Mouse (Mus musculus) kidney, adult 11 months (tissue): ENCODE results near the gene 1110059G10Rik.
A peak's percentile ranks its signal among the peaks of the same experiment; 100 is the strongest.

ENCODE experiments used
- DNase-seq: peaks from one replicate; pipeline ENCODE4 v3.0.0; 2022

The 1110059G10Rik gene

DNA sequence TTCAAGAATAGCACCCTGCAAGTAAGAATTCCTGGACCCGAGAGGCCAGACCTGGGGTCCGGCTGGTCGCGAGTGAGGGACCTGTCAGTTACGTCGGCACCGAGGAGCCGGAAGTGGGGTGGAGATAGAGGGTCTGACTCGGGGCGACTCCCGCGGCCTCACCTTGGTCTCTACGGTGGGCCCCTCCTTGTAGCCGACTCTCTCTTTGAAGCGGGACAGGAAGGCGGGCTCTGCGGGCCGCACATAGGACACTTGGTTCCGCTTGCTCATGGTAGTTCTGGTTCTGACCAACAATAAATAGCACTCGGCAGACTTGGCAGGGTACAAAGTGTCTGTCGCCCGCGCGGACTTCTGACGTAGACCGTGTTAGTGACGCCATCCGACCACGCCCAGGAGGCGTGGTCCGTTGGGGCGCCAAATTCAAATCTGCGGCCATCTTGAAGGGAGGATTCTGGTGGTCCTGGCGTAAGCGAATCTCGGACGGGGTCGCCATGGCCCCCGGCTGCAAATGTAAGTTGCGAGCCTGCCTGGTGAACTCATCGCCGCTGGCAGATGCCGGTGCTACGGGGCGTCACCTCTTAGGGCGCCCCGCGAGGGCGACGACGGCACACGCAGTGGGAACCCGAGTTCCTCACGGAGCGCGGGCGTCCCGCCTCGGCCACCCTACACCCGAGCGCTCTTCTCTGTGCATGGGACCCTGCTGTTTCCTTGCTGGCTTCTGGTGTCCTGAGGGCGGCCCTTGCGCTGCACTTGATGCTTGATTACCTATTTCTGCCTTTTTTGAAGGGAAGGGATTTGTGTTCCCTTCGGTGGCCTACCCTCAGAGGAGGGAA, at the start of gene 1110059G10Rik, which contains the start of gene Kif15:
TSS of gene 1110059G10Rik (minus strand) at position 358 of the 833 bp plus-strand sequence.
TSS of gene Kif15 (plus strand) at position 404 of the 833 bp plus-strand sequence.
- peak; percentile 86 for DNase-seq

DNA sequence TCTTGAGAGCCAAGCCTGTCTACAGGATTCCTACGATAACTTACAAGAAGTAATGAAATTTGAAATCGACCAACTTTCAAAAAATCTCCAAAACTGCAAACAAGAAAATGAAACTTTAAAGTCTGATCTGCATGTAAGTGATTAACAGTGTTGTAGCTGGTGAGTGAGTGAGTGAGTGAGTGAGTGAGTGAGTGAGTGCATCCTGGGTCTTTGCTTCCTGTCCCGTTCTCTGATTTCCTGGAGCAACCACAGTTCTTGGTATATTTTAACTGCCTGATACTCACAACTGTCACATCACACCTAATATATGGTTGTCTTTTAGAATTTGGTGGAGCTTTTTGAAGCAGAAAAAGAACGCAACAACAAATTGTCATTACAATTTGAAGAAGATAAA, 48.4 kb upstream of the 1110059G10Rik start:
- DNase-seq, result no peak

DNA sequence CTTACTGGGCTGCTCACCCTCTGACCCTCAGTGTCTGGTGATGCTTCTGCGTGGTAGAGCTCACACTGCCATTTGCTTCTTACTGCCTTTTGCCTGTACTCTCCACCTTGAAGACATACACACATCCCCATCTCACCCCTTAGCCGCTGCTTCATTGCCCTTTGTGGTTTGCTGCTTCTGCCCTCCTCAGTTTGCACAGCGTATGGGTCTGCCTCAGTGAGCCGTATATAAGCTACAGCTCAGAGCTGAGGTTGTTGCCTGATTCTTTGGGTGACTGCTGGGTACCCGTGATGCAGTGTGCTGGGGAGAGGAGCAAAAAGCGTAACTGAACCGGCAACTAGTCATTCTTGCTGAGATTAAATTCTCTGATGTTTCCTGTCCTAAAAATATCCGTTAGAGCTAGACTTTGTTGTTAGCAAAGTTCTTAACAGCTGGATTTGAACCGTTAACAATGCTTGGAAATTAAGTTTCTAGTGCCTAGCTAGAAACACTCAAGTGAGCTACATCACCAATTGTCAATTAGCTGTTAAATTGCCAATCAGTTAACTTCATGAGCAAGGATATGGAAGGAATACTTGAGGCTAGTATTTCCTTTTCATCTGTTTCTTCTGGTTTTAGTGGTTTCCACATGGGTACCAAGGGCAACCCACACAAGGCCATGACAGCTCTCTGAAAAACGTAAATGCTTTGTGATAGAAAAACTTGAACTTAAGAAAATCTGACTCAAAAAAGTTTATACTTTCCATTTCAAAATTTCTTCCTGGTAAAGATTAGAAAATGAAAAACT, 47.8 kb upstream of the 1110059G10Rik start:
- no peak for DNase-seq

DNA sequence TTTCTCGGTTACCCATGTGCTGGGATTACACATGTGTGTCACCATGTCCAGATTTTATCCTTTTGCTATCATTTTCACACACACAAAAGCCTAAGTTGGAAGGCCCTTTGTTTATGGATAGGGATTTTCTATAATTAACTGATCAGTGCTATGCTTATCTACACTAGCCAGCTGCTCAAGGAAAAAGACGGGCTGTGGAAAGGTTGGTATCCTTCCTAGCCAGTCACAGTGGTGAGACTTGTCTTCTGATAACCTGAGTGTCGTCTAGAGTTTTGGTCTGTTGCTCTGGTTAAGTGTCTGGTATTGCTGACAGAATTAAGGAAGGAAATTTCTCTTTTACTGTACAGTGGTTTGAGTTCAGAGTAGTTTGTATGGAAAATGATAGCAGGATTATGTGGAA, 21.9 kb downstream of the 1110059G10Rik start:
- no peak for DNase-seq

DNA sequence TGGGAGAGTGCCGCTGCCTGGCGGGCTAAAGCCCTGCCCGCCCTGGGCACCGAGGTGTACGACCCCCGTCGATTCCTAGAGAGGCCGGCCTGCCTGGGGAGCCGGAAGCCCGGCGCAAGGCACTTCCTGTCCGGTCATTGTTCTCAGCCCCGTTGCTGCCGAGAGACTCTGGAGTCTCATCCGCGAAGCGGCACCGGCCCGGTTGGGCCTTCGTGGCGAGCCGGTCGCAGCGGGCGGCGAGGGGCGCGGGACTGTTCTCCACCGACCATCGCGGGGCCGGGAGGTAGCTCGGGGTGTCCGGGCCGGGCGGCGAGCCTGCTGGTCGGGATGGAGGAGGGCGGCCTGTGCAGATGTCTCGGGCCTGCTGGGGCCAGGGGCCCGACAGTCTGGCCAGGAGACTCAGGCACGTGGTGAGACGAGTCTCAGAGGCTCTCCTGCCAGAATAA, 27.8 kb downstream of the 1110059G10Rik start, which contains the start of gene Zfp105:
TSS of gene Zfp105 (plus strand) at position 137 of the 446 bp plus-strand sequence.
- DNase-seq, result peak; percentile 58

DNA sequence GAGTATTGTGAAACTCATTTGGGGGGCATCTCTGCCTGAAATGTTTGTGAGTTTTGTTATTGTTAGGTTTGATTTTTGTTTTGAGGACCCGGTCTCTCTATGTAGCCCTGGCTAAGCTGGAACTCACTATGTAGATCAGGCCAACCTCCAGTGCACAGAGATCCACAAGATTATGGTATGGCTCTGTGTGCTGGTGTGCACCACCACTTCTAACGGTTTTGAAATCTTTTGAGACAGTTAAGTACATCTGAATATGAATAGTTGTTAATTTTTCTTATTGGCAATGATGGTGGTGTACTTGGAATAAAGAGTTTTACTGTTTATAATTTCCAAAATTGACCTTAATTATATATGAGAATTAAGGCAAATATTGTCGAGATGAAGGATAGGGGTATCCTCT, 28.4 kb downstream of the 1110059G10Rik start:
- no peak for DNase-seq

DNA sequence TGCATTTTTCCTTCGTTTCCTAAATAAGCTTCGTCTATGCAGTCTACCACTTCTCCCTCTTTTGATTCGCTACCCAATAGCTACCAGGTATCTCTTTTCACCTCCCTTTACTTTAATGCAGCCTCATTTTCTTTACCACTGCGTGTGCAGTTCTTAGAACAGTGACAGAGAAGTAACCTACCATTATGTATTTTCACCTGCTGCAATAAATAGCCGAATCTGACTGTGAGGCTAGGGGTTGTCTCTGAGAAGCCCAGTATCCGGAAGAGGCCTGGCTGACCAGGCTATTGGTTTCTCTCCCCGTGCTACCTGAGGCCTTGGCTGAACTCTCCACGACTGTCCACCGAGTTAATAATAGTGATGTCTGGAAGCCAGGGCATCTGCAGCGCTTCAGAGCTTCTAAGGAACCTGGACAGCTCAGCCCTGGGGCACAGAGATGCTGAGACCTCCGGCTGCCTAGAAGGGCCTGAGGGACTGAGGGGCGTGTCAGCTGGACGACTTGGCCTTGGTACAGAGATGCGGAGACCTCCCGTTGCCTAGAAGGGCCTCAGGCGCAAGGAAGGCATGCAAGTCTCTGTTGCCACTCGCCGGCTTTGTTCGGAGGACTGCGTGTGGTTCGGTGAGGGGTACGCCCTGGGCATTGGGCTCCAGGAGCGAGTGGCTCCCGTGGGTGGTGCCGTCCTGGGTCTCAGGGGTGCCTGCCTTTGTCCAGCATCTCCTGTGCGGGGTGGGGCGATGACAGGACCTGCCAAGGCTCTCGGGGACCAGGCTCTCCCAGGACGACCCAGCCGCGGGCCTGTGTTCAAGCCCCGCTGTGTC, 47.9 kb downstream of the 1110059G10Rik start:
- DNase-seq, result peak; percentile 41

DNA sequence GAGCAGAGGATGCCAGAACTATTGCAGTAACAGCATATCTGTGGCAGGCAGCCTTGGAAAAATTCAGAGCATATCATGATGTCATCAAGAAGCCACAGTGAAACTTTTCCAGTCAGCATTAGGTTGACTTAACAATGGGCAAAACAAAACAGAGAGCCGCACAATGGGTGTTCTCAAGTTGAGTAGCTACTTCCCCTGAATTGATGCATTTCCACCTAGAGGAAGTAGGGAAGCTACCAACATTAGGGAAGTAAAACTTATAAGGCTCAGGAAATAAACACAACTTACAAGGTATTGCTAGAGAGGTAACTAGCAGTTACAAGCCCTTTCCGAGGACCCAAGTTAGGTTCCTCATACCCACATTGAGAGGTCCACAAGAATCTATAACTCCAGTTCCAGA, 49.8 kb downstream of the 1110059G10Rik start:
- no peak for DNase-seq
